Mouse (Mus musculus) frontal cortex, postnatal 14 days (tissue): ENCODE results near the gene Mfsd5.

ENCODE experiments used
- DNase-seq, 2 experiments: peaks; one replicate each; pipeline ENCODE4 v3.0.0; 2022; ENCODE audit warnings: low spot score in 2 of 2

The Mfsd5 gene

DNA sequence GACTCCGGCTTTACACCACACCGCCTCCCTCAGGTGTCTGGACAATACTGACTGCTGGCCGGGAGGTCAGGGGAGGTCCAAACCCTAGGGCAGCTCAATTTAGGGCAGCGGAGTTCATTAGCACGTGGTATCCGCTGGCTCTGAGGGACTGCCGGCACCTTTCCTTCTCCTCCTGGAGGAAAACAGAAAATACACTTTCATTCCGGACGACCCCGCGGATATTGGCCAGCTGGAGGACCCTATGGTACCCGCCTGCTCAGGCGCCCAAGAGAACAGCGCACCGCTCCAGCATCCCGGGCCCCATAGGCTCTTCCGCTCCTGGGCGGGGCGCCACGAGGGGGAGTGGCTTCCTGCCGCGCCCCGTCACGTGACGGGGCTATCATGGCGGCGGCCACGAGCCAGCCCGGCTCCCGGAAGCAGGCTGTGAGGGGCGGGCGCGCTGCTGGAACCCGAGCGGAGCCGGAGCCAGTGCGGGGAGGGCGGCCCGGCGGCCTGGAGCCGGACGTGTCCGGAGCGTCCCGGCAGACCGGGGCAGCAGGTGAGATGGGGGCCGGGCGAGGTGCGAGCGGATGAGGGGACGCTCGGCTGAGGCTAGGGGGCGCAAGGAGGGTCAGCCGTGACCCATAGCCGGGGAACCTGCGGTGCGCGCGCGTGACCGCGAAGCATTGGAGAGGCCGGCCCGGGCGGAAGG is at the start of gene Mfsd5:
TSS of gene Mfsd5 (plus strand) at position 363 of the 691 bp plus-strand sequence.
- DNase-seq, result peak; percentile 51 to 74

DNA sequence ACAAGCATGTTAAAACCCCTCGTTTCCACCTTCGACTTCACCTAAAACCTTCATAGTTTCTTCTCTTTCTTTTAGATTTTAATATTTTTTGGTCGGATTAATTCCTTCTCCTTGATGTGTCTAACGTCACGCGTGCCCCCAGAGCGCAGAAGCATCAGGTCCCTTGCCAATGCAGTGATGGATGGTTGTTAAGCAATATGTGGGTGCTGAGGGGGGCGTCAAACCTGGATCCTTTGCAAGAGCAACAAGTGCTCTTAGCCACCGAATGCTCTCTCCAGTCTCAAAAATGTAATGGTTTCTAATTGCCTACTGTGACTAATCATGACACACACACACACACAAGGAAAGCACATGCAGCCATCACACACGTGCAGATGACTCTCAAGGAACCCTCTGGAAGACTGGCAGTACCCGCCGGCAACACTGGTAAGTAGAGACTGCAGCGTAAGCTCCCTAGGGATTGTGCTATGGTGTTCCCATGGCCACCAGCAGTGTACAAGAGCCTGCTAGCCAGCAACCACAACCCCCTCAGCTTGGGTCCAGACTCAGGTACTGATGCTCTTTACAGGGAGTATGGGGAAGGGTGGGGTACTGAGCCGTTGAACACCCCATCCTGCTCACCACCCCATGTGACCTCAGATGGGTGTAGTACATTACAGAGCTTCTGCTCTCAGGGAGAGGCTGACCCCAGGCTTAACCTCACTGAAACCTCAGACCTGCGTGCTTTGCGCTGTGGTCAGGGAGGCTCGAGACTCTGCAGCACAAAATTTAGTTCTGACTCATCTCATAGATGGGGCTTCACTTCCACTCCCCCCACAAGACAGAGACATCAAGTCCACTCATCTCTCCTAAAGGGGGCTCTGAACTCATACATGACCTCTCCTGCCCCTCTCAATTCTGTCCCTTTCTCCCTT is 48.6 kb upstream of the Mfsd5 start:
- no peak for DNase-seq

DNA sequence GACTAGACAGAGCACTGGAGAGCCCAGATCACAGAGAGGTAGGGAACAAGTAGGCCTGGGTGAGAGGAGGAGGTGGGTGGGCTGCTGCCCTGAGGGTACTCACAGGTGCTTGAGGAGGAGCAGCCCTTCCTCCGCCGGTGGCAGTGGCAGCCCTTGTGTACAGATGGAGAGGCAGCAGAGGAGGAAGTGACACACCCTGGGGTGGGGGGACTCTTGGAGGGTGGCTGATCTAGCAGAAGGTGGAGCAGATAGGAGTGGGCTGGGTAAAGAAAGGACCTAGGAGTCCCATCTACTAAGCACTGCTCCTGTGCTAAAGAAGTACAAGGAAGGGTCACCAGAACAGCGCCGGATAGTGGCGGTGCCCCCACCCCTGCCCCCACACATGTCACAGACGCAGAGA is 47.5 kb upstream of the Mfsd5 start, which contains the start of gene Itgb7:
TSS of gene Itgb7 (minus strand) at position 197 of the 400 bp plus-strand sequence.
- DNase-seq, result no peak

DNA sequence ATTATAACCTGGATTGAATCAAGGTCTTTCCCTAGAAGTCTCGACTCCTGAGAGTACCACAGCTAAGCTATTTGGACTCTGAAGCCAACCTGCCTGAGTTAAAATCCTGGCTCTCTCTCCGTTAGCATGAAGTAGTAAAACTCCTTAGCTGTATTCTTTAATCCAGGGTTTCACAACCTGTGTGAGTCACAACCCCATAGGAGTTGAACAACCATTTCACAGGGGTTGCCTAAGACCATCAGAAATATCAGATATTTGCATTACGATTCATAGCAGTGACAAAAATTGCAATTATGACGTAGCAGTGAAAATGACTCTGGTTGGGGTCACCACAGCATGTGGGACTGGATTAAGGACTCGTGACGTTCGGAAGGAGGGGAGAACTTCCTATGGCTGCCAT is 46.5 kb upstream of the Mfsd5 start:
- no peak for DNase-seq

DNA sequence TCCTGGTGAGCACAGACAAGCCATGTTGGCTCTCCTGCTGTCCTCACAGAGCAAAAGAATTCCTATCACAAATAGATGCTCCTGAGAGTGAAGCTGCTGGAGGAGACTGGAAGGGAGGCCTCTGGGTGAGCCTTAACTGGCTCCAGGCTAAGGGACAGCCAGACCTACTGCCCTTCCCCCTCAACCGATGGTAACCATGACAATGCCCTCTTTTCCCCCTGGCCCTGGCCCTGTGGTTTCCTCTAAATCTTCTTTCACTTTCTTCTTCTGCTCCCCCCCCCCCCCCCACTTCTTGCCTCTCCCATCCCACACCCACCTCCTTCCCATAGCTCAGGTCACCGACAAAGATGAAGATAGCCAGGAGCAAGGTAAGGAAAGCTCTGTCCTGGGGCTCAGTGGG is 45.4 kb upstream of the Mfsd5 start:
- no peak for DNase-seq

DNA sequence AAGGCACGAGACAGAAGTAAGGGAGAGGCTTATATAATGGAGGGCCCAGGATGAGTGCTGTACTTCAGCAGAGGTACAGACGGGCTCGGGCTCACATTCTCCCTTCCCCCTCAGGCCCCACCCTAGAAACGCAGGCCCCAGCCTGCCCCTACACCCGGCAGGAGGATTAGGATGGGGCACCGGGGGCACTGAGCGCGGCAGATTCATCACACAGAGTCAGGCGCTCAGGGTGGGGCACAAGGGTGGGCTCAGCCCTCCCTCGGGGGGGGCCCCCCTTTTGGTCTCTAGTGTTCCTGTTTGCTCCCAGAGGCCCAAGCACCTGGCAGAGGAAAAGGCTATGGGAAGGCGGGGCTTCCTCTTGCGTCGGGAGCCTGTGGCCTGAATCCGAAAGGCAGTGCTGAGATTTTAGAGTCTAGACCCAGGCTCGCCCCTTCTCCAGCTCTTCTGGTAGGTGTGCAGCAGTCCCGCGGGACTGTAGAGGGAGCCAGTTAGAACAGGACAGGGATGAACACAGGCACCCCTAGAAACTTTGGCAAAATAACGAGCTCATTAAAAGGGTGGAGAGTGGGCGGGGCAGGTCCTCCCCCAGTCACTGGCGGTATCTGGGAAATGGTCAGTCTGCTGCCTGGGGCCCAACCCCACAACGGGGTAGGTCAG is 43.8 kb upstream of the Mfsd5 start:
- DNase-seq, result no peak

DNA sequence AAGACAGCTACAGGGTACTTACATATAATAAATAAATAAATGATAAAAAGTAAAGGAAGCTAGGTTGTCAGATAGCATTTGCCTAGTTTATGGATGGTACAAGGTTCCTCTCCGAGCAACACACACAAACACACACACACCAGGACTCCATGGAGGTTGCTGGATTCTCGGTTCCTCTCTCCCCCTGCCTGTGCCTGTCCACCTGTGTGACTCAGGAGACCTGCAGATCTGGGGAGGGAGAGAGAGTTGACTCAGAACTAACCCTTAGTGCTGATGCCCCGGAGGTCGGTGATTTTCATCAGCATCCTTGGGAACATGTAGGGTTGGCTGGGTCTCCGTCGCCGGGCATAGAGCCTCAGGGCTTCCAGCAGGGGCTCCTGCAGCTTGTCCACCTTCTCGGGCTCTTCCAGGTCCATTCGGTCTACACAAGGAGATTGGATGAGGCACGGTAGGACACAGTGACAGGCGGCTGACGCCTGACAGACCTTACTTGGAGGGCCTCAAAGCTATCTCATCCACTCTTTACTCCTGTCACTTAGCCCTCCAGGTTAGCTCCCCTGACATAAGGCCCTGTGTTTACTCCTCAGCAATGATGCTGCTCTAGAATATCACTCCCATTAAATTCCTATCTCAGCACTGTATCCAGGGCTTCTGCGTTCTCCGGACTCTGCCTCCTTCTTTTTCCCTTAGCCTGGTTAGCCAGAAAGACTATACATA is 40.6 kb upstream of the Mfsd5 start:
- no peak for DNase-seq

DNA sequence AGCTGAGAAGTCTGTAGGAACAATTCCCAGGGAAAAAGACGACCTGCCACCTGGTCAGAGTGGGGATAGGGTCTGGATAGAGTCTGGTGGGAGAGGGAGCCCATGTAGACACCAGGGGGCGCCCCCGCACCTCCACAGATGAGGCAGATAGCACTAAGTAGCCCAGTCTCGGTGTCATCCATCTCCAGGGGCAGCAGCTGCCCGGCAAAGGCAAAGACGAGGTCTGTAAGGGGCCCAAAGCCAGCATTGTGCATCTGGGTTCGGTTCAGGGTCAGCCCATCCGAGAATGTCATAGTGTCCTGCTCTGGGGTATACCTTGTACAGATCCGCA is 40.0 kb upstream of the Mfsd5 start:
- DNase-seq, result peak; percentile 48 to 63

DNA sequence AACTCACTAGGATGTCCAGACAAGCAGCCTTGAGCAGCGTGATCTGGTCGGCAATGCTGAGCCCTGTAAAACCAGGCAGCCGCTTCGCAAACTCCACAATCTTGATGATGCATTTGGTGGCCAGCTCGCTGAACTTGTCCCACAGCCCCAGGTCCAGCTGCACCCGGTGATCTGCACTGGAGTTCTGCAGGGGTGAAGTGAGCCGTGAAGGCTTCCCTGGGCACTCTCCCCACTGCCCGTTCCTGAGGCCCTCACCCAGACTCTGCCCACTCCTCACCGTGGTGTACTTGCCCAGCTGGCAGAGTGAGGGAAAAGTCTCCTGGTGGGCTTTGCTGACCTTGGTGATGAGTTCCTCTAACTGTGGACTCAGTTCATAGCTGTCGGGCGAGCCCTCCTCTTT is 39.4 kb upstream of the Mfsd5 start:
- DNase-seq, result no peak

DNA sequence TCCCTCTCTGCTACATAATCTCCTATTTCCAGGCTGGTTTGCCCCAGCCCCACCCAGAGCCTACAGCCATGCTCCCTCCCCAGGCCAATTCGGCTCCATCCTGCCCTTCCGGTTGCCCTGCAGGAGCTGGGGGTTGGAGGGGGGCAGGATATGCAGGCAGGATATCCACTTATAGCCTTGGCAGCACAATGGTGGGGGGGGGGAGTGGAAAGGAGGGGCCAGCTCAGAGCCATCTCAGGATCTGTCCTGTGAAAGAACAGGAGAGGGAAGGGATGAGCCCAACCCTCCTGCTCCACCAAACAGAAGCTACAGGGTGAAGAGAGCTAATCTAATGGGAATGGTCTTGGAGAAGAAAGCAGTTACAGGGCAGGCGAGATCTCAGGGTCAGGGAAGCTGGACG is 38.6 kb upstream of the Mfsd5 start:
- DNase-seq, result no peak

DNA sequence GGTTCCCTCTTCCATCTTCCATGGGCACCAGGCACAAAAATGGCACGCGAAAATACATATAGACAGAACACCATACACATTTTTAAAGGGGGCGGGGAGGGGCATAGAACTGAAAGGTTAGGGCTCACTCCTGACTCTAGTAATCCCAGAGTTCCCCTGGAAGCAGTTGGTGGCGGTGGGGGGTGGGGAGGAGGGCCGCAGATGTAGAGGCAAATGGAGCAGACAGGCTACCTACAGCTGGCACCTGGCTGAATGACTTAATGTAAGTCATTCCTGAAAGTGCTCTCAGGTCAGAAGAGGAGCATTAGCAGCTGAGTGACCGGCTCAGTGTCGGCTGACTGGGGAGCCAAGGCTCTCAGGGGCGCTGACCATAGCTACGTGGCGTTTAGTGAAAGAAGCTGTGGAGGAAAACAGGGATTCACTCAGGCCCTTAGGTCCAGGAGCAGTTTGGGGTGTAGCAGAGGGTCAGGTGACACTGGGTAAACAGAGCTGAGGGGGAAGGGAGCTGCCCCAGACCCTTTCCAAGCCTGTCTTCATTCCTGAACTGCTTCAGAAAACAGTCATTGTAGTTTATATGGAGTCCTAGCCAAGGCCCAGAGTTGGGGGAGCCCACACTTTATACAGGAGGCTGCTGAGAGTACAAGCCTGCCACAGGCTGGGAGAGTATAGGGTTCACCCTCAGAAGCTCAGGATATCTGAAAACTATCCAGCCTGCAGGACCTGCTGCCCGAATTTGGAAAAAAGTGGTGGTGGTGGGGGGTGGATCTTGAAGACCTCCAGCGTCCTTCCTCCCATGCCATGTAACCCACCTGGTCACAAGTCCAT is 36.6 kb upstream of the Mfsd5 start:
- no peak for DNase-seq

DNA sequence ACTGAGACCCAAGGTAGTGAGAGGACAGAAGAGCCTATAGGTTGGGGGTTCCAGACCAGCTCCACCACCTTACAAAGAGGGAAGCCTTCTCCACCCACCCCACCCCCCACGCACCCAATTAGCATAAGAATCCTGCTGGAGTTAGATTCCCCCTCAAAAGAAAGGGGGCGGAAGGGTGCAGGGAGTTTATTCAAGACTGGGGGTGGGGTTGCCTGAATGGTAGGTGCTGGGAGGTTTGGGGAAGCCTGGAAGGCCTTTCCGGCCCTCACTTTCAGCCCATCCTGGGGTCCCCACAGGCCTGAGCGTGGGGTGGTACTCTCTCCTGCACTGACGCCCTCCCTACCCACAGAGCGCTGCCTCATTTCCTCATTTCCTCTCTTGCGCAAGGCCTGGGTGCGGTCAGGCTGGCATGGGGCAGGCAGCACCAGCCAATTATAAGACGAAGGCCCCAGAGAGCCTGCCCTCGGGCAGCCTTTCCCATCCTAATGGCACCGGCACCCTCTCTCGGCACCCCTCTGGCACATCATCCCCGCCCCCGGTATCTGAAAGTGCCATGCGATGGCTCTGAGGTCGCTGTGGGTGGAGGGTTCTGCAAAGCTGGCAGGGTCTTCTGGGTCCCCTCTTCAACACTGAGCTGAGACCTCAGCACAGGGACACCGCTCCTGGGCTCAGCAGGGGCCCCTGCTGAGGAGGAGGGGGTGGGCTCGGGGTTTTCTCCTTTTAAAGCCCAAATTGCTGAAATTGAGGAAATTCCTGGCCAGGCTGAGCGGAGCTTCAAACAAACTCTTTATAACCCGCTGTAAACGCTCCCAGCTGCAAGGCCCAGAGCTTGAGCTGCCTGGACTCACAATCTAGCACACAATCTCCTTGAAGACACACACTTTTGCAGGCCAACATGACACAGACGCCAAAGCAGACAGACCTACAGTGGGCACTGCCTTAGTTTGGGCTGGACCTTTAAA is 35.7 kb upstream of the Mfsd5 start:
- DNase-seq, result no peak

DNA sequence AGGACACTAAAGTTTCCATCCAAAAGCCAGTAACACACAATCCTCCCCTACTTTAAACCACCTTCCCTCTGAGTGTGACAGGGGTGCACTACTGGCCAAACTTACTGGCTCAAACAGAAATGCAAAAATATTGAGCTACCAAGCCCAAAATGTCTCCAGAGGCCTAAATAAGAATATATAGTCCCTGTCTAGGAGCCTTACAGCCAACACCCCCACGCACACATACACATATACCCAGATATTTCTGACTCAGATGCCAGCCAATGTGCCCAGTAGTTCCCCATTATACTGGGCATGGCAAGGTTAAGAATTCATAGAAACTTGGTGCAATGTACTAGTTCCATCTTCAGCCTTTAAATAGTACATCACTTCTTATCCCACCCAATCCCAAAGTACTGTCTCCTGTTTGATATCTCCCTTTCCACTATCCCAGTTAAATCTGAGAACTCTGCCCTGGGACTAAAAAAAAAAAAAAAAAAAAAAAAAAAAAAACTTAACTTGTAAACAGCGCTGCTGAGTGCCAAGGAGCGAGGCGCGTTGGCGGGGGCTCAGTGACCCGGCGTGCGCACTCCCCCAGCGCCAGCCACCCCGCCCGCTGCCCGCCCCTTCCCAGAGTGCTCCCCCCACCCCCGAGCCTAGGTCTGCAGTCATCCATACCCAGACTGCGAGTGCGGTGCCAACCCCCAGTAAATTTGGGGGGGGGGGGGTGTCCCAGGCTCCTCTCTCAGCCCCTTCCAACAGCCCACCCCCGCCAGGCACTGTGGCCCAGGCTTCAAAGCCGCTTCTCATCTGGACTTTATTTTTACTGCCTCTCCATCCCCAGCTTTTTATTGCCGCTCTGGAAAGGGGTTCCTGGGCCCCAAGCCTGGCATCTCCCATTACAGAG is 34.7 kb upstream of the Mfsd5 start:
- no peak for DNase-seq

DNA sequence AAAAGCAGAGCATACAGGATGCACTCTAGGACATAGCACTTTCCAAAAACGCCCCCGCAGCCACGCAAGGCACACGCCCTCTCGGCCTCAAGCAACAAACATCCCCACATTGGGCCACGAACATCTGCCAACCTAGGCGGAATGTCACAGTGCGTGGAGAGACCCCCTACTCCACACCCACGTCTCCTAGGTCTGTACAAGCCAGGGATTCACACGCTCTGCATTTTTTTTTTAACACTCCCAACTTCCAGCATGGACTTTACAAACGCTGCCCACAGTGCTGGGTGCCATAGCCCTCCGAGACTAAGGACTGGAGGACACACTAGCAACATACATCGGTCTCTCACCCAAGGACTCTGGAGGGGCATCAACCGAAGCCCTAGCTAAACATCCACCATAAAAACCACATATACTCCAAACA is 33.8 kb upstream of the Mfsd5 start:
- DNase-seq, result no peak

DNA sequence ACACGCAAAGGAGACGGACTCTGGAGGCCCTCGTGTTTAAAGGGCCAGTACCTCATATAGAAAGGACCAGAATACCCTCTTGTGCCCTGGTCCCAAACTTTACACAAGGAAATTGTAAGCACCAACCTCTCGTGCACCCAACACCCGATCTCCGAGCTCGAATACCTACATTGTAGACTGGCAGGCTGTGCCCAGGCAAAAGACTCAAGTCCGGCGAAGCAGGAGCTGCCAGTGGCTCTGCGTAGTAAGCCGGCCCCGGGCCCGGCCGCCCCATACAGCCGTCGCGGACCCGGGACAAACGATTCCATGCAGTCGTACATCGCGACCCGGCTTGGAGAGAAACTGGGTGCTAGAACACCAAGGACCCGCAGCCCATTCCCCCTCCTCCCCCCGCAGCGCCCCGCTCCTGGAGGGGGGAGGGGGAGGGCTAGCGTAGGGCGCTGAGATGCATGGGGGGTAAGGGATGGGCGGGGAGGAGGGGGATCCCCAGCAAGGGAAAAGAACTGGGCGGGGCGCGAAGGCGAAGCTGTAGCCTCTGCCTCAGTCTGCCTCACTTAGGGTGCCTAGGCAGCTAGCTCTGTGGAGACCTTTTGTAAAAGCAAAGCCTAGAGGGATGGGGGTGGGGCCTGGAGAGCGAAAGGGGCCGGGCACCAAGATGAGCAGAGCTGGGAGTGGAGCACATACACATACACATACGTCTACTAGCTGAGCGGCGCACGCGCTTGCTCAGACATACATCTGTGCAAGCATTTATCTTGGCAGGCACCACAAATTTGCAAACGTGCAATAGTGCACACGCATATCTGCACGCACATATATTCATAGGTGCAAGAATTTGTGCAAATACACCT is 33.1 kb upstream of the Mfsd5 start:
- peak; percentile 63 to 65 for DNase-seq

DNA sequence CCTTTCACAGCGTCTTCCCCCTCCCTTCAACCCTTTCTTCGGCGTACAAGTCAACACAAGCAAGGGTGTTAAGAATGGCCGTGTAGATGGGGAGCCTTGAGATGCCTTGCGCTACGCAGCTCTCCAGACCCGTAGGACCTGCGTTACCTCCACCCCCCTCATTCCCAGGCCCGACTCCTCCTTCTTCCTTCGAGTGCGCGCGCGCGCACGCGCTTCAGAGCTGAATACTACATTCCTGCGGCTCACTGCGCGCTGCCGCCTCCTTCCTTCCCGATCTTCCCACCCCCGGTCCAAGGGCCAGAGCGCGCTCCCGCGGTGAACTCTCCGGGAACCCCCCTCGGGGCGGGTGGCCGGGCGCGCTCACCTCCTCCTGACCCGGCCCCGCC is 32.4 kb upstream of the Mfsd5 start:
- peak; percentile 80 to 84 for DNase-seq

DNA sequence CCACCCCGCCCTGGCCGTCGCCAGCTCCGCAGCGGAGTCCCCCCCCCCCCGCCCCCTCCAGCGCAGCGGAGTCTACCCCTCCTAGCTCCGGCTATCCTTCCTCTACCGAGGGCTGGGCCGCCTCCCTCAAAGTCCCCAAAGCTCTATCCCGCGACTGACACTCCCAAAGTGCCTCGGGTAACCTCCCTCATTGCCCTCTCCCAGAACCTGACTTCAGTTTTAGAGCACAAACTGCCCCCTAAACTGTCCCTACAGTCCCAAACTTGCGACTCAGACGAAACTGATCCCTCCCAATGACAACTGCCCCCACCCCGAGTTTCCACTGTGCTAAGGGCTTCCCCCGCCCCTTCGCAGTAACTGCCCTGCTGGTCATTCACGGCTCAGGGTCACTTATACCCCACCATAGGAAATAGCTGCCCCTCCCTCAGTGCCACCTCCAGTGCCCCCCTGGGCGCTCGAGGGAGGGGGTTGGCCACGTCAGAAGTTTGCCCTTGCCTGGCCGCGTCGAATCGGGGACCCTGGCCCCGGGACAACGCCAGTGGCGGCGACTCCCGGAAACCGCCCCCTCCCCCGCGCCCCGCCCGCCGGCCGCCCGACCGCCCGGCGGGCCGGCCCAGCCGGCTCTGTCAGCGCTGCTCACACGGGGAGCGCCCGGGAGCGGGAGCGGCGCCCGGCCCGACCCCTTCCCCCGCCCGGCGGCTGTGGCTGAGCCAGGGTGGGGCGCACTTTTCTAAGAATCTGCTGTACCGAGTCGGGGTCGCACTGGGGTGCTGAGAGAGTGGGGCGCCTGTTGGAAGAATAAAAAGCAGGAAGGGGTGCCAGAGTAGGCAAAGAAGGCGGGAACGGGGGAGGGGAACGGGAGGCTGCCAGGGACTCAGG is 31.8 kb upstream of the Mfsd5 start:
- DNase-seq, result no peak
